Mouse (Mus musculus) kidney, postnatal 25 days (tissue): Measurements from ENCODE around the gene Ankdd1a.

Experiments used
- DNase-seq, 2 experiments: peaks; one replicate each; pipeline ENCODE4 v3.0.0; 2021; ENCODE audit warnings: mixed read lengths in 2 of 2

Gene Ankdd1a

DNA sequence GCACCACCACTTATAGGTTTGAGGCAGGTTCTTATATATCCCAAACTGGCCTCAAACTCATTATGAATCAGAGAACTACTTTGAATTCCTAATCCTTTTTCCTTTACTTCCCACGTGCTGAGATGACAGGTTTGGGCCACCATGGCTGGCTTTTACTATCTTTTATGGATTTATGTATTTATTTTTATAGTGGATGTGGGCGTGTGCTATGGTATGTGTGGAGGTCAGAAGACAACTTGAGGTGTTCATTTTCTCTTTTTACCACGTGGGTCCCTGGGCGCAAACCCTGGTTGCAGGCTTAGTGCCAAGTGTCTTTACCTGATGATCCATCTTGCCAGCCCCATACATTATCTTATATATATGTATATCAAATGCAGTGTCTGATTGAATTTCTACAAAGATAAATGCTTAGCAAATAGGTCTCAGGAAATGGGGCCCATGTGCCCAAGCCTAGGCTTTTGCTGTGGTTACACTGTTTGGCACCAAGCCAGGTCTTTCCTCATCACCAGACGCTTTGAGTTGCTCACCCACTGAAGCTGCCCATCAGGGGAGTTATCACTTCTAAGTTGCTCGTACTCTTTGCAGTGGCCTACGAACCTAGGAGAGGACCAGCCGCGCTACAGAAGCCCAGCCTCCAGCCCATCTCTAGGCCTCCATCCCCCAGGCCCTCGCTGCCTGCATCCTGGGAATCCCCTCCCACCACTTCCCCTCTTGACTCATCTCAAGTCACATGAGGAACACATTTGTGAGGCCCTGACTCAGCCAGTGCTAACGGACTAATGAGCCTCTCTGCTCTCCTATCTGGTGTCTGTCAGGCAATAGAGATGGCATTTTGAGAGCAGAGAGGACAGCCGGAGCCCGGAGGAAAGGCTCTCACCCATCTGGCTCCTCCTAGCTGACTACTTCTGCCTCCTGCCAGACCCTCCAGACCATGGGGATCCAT is 21.4 kb upstream of the Ankdd1a start:
- peak; percentile 43 to 50 for DNase-seq

GRCm38 (mm10) chr9:65539697-65540096 is 19.7 kb upstream of the Ankdd1a start:
- DNase-seq = no peak

- DNase-seq = peak; percentile 69 to 70
Observed at GRCm38 (mm10) chr9:65537901-65538630, 18.1 kb upstream of the Ankdd1a start.

- no peak for DNase-seq
Observed at GRCm38 (mm10) chr9:65536491-65536890, 16.5 kb upstream of the Ankdd1a start.

DNA sequence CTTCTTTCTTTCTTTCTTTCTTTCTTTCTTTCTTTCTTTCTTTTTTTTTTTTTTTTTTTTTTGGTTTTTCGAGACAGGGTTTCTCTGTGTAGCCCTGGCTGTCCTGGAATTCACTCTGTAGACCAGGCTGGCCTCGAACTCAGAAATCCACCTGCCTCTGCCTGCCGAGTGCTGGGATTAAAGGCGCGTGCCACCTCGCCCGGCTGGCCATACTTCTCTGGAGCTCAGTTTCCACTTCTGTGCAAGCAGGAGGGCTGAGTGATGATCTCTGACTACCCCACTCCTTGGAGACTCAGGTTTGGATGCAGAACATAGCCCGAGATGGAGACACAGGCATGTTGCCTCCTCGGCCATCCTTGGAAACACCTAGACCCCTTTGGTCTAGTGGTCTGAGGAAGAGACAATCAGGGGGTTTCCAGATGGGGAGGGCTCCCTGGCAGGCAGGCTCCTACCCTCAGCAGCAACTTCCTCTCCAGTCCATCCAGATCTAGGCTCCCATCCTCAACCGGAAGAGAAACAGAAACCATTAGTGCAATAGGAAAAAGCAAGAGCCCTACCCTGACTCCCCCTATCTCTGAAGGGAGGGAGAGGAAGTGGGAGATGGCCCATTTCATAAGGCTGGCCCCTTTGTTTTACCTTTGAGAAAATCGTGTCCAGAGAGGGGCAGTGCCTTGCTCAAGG is 15.9 kb upstream of the Ankdd1a start:
- no peak for DNase-seq

- no peak for DNase-seq
Observed at GRCm38 (mm10) chr9:65535191-65535722, 15.3 kb upstream of the Ankdd1a start.

DNA sequence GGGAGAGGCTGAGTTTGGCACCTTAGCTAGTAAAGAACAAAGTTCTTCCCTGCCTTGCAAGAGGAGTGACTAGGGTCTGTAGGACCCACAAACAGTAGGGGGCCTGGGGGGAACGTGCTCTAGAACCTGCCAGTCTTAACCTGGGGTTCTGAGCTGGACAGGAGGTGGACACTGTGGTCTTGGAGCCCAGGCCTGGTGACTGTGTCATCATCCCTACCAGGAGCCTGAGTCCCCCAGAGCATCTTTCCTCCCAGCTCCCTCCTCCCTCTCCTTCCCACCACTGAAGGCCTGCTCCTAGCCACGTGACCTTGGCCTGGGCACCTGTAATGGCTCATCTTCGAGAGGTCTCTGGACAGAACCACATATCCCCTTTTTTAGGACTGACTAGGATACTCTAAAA is 14.1 kb upstream of the Ankdd1a start:
- no peak for DNase-seq

- no peak for DNase-seq
Observed at GRCm38 (mm10) chr9:65532986-65533385, 13.0 kb upstream of the Ankdd1a start.

DNA sequence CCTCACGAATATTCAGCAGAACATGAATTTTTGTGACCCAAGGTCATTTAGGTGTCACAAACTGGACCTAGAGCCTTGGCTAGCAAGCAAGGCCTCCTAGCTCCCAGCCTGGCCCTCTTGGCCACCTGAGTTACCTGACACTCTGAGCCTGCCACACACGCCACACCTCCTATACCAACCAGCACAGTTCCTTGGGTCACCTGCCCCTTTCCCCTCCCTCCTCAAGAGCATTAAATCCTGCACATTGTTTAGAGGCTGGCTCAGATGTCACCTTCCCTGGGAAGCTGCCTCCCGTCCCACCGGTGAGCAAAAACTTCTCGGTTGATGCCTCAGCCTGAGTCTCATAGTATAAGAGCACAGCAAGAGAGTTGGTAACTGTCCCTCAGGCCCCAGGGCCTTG is 11.3 kb upstream of the Ankdd1a start:
- DNase-seq = no peak

GRCm38 (mm10) chr9:65529659-65530058 is 9.7 kb upstream of the Ankdd1a start:
- DNase-seq = no peak

DNA sequence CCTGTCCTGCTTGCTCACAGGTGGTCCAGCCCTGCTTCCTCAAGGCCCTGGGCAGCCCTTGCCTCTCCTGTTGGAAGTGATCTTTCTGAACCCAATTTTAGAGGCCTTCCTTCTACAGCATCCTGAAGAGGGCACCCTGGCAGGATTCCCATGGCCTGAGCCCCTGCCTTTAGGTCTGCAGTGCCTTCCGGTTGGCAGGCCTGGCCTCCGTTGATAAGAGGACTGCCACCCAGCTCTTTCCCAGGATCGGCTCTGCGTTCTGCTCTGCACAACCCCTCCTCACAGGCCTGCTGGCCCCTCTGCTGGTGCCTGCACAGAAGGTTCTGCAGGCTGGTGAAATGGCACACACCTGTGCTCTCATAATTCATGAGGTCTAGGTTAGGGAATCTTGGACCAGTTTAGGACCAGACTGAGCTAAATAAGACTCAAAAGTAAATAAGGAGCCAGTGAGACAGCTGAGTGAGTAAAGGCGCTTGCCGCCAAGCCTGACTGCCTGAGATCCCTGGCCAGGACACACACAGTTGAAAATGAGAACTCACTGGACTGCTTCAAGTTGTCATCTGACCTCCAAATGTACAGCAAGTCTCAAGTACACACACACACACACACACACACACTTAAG is 8.5 kb upstream of the Ankdd1a start:
- DNase-seq = no peak

GRCm38 (mm10) chr9:65525445-65526195 is 5.6 kb upstream of the Ankdd1a start:
- DNase-seq = no peak

DNA sequence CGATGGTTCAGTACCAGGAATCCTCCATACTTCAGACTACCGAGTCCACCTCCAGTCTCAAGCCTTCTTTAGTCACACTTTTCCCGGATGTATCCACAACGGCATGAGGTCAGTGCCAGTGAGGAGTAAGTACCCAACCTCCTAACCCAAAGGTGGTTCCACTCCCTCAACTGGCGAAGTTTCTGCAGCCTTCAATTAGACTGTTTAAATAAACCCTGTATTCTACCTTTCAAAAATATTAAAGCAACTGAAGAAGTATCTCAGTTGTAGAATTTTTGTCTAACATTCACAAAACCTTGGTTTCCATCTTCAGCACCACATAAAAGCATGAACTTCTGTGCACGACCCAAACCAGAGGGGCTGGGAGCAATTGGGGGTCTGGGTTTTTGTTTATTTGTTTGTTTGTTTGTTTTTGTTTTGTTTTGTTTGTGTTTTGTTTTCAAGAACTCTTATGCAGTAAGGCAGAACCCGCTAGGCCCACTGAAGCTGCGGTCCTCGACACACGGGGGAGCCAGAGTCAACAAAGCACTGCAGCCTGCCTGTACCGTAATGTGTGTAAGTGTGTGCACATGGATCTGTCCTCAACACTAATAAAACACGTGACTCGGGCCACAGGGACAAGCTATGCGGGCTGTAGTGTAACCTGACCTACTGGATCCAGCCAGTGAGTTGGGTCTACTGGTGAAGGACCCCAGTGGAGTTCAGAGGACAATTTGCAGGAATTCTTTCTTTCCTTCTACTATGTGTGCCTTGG is 3.8 kb upstream of the Ankdd1a start:
- DNase-seq = peak; percentile 85 to 88

DNA sequence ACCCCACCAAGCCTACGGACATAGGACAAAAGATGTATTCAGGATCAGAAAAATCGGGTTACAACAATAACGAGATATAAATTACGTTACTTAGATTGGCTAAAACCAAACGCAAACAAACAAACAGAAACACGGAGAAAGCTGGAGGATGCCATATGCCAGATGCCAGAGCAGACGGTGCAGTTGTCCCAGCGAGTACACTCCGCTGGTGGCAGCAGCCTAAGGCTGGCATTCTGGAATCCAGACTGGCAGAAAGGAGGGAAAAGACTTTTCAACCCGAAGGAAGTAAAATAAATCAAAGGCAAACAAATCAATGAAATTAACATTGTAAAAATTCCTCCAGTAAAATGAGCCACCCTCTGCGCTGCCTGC is 498 bp upstream of the Ankdd1a start:
- DNase-seq = no peak

DNA sequence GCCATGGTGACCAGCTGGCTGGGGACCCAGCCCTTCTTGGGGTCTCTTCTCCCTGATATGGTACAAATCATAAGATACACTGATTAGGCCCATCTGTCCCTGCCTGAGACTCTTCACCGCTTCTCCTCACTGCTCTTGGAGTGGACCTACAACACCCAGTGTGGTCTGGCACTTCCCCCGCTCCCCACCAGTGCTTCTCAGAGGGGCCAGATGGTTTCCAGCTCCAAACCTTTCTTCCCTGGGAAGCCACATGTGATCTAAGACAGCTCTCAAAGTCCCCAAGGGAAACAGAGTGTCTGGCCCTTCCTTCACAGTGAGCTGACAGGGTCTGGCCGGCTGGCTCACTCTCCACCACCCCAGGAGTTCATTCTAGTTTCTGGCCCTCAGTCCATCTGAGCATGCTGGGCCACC is 5.1 kb downstream of the Ankdd1a start:
- no peak for DNase-seq

DNA sequence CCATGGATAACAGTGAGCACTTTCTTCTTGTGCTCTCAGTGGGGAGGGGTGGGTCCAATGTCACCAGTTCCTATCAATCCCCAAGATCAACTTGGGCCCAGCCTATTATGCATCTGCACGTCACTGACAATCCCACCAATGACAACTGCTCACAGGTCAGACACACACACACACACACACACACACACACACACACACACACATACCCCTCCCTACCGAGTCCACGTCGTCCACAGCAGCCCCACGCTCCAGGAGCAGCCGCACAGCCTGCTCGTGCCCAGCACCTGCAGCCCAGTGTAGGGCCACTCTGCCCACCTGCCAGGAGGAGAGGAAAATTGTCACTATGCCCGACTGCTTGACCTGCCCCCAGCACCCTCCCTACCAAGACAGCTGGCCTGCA is 5.6 kb downstream of the Ankdd1a start:
- DNase-seq = no peak

GRCm38 (mm10) chr9:65512520-65512919 is 7.5 kb downstream of the Ankdd1a start:
- no peak for DNase-seq

DNA sequence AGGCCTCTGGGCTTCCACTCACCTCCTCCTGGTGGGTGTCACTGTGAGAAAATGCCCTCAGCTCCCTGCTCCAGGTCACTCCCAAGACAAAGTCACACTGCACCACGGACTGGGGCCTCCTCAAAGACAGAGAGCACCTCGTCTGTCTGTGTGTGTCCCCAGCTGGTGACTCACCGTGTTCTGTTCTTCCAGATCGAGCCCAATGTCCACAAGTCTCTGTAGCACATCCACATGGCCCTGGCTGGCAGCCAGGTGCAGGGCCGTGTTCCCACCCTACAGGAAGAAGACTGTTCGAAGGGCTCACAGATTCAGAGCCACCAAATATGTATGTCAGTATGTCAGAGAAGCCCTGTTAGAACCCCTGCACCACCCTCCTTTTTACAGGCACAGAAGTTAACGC is 11.5 kb downstream of the Ankdd1a start:
- DNase-seq = no peak

DNA sequence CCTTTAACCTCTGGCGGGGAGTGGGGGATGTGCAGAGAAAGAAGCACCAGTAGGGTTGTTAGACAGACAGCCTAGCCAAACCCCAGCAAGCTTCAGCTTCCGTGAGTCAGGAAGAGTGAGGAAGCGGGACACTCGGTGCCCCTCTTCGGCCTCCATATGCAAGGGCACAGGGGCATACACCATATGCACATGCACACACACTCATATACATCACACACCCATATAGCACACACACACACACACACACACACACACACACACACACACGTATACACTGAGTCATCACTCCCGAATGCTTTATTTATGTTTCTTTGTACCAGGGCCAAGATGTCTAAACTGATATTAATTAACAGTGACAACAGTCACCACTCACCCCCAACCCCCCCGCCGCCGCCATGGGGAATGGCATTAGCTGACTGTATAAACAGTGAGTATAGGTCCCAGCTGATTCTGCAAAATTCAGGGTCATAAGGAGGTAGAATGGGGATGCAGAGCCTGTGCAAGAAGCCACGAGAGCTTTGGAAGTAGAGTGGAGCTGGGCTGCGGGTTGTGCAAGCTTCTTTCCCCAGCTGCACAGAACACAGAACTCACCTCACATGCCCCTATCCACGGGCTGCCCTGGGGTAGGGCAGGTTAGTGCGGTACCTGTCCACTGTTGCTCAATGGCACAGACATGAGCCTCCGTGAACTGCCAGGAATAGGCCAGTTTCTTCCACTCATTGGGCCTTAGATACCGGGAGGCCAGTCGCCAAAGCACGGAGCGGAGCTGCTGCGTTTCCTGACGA is 17.1 kb downstream of the Ankdd1a start:
- no peak for DNase-seq

DNA sequence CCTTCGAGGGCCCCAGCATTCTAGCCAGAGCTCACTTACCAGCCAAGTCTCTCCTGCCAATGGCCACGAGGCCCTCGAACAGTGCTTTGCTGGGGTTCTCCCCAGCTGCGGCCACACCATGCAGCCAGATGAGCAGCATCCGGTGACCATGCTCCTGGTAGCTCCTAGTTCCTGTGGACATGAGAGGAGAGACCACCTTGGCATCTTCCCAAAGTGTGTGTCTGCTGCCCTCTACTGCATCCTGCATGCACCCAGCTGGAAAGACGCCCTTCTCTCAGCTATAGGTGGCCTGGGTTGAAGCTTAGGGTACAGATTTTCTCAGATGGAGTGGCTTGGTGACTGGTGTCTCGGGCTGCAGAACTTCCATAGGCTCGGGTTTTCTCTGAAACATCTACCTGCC is 17.8 kb downstream of the Ankdd1a start:
- no peak for DNase-seq
